Mouse (Mus musculus): Measurements from ENCODE around the gene Gprc5c.

DNA sequence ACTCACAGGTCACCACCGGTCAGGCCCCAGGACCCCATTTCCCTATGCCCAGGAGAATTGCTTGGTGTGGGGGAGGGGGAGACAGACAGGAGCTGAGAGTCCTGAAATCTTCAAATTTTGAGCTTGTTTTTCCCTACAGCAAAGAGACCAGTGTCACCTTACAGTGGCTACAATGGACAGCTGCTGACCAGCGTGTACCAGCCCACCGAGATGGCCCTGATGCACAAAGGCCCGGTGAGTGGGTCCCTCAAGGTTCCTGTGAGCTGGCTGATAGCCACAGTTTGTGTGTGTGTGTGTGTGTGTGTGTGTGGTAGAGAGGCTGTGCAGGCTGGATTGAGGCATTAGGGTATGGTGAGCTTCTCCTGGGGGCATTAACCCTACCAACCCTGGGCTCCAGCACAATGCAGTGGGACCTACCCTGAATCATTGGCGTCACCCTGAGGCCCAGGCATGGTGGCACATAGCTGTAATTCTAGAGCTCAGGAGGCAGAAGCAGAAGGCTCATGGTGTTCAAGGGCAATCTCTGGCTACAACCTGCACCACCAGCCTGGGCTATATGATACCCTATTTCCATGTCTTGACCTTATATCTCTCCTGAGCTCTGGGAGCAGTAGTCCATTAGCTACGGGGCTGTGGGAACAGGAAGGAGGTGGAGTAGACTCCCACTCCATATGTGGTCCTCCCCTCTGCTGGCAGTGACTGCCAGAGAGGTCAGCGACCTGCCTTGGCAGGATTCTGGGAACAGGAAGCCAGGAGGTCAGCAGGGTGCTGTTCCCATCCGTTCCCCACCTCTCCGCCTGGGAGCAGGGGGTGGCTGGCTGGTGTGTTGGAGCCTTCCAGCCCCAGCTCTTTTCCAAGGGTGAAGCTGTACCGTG, 15.8 kb downstream of the Gprc5c start:
- no peak for TF ChIP-seq POLR2A (IDR thresholded peaks at IDR 0.05; ENCODE audit: borderline replicate concordance, extremely low read depth, insufficient read depth, insufficient read length, poor library complexity, severe bottlenecking)
- no peak for TF ChIP-seq CTCF (IDR thresholded peaks at IDR 0.05; ENCODE audit: borderline replicate concordance, extremely low read depth, insufficient read depth, insufficient read length)
